Mouse (Mus musculus) heart, adult 2 months (tissue): ENCODE data around the gene Epb41l3.
A peak's percentile ranks its signal among the peaks of the same experiment; 100 is the strongest.

Experiments
- CTCF ChIP-seq: fragments of 200-600 bp; IDR thresholded peaks from 2 replicates; pipeline ENCODE4 v1.8.1; 2022; ENCODE audit warnings: antibody characterized with exemption, mild to moderate bottlenecking, moderate library complexity
- POLR2A ChIP-seq: fragments of 200-500 bp; IDR thresholded peaks from 2 replicates; pipeline ENCODE4 v1.6.1; 2011; ENCODE audit warnings: mild to moderate bottlenecking, low read depth, low read length, control low read depth; ENCODE audit not compliant: insufficient read depth

GRCm38 (mm10) chr17:69105799-69106401 is 30.4 kb downstream of the Epb41l3 start:
- TF ChIP-seq POLR2A, result no peak
- peak; percentile 73 for TF ChIP-seq CTCF
